Mouse (Mus musculus): ENCODE results near the gene Bcam.

The Bcam gene

DNA sequence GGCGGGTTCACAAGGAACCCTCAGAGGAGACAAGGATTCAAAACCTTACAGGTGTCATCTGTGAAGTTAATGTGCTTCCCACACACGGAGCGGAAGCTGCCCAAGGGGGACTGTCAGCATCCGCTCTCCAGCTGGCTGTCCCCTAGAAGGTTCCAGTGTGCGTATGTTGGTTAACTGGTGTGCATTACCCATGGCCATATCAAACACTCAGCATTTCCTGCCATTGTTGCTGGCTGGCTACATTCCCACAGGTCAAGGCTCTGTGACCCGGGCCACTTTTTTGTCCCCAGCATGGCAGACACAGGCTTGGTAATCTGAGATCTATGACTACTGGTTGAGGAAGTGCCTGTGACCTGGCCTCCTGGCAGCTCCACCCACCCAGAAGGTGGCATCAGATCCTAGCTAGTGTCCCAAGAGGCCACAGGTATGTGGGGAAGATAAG, 48.0 kb downstream of the Bcam start:
- no peak for DNase-seq (ENCODE audit: low spot score)

DNA sequence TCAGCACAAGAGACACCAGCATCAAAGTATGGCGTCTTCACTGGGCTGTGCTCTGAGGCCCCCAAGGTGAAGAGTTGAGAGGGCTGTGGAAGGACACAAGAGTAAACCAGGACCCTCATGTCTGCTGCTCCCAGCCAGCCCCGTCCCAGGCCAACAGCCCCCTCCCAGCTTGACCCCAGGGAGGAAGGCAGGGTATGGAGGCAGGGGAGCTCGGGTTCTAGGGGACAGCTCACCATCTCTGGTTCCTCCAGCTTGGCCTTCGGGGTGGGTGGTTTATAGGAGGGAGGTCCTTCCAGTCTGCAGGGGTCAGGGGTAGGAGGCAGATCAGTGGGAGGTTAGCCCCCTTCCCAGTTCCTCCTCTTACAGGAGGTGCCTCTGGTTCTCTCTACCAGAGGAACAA, 51.6 kb downstream of the Bcam start:
- DNase-seq (ENCODE audit: low spot score): no peak

DNA sequence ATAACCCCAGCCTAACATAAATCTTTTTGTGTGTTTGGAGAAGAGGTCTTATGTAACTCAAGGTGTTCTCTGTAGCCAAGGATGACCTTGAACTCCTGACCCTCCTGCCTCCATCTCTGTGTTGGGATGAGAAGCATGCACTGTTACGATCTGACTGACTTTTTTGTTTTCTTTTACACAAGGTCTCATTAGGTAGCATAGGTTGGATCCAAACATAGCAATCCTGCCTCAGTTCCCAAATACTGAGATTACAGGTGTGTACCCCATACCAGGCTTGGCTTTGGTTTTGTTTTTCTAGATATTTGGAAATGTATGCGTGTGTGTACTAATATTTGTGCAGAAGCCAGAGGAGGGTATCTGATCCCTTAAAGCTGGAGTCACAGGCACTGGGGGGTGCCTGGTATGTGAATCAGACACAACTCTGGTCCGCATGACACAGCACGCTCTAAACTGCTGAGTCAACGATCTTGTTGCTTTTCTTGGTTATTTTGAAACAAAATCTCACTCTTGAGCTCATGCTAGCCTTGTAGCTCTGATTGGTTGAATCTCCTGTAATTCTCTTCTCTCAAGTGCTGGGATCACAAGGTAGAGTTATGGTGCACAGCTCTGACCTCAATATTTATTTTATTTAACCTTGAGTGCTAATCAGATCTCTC, 52.4 kb downstream of the Bcam start:
- no peak for DNase-seq (ENCODE audit: low spot score)

DNA sequence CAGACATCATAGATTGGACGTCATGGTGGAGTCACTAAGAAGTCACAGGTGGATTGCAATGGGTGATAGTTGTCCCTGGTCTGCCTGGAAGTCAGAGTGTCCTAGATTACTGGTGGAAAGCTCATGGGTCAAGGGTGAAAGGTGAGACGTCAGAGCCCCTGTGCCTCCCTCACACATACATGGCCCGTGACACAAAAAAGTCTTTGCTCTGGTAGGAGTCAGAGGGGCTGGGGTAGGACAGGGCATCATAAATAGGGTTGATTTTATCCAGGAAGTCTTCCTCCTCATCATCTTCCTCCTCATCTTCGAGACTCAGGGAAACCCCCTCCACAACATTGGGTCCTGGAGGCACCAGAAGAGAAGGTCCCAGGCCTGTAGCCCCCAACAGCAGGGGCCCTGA, 53.5 kb downstream of the Bcam start:
- DNase-seq (ENCODE audit: low spot score): no peak

DNA sequence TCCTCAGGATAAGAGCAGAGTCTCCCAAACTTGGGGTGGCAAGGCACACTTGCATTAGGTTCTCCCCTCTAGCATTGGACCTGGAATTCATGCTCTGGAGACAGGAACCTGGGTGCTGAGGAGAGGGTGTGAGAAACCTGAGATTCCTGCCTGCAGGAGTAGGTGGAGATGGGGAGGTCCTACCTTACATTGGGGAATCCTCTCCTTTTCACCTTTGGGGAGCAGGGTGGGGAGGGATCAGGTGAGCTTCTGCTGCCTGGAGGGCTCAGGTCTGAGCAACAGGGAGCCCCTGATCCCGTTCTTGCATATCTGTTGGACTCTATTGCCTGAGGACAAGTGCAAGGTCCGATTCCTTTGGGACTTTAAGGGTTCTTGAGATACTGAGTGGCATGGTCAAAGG, 54.0 kb downstream of the Bcam start:
- DNase-seq (ENCODE audit: low spot score): no peak

DNA sequence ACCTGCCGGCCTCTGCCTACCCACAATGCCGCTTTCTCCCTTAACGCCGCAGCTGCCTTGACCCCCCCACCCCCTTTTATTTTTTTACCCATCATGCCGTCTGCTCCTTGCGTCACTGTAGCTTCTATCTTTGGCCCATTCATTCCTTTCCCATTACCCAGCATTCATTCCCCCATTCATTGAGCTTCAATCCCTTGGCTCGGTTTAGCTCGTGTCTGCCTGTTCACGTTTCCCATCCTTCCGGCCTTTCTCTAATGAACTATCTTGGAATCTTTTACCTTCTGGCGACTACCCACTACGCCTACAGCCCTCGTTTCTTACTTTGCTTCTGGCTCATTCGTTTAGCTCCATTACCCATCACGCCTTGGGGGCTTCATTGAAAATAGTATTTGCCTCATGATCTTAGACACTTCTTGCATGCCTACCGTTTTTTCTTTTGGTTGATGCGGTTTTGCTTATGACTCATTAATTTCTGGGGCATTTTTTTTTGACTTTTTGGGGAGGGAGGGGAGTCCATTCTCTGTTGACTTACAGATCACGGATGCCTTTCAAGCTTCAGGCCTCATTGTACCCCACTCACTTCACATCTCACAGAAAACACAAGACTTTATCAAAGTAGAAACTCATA, 54.6 kb downstream of the Bcam start:
- DNase-seq (ENCODE audit: low spot score): no peak

DNA sequence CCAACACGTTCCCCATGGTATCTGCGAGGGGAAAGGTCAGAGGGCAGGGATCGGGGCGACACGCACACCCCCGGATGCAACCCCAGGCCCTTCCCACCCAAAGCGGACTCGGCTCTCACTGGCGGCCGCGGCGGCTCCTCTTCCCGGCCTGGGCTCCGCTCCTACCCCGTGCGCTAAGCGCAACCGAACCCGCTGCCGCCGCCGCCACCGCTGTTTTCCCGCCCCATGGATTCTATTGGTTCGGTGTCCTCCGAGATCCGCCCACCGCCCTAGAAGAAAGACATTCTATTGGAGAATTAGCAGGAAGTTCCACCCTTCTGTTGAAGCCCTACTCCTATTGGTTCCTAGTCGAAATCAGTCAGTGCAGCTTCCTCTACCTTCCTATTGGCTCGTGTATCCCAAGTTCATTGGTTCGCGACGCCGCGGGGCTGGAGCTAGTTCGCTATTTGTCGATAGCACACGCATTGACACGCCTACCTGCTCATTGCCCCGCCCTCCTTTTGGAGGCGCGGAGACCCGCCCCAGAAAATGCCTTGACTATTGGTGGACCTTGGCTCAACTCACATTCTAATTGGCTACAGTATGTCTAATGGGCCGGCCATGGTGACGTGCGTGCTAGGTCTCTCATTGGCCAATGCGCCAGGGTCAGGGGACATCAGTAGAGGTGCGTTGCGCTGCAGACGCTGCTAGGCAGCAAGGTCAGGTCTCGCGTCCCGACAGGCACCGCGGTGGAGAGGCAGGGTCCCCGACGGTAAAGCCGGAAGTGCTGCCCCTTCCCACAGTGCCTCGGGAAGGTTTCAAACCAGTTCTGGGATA, 55.4 kb downstream of the Bcam start, which contains the start of gene Tomm40:
Gene Tomm40, minus strand, starts transcription at position 200 of the 816 bp plus-strand sequence.
- peak; percentile 100 for DNase-seq (ENCODE audit: low spot score)

DNA sequence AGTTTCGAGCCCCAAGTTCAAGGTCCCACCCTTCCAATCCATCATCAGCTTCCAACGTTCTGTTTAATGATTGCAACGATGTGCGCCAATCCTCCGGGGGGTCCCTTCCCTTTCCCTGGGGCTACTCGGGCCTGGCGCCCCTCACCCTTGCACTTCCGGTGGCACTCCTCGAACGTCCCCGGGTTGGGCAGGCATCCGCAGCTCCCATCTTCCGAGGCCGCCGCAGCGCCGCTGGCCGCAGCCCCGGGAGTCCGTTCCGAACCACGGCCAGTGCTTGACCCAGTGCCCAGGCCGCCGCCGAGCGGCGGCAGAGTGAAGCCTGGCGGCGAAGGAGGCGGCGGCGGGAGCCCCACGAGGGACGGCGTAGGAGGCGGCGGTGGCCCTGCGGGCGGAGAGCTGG, 56.0 kb downstream of the Bcam start:
- DNase-seq (ENCODE audit: low spot score): no peak

DNA sequence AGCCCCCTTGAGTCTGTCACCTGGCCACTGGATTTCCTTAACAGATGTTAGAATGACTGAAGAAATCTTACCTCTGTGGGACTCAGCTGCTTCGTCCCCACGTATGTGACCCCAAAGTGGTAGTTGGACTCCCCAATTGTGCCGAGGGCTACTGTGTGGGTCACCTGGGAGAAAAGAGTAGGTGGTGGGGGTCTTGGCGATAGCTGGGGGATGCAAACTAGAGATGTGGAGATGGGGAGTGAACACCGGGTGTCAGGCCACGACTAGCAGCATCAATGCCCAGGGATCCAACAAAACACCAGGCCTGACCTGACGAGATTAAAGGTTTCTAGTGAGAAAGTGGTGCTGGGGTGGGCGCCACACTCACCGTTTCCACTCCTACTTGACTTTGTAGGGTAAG, 57.2 kb downstream of the Bcam start:
- DNase-seq (ENCODE audit: low spot score): no peak

DNA sequence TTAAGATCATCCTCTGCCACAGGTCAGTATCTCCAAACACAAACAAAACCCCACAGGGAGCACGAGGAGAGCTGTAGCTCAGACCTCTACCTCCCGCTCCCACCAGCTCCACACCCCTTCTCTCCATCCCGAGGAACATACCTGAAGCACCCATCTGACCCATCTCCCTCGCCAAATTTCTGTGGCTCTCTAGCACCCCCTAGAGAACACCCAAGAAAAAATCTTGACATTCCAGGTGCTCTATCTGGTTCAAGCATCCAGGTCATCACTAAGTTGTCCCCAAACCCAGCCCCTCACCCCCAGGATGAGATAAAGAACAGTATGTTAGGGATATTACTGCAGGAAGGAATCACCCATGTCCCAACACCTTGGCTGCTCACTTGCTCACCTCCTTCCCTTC, 57.6 kb downstream of the Bcam start:
- DNase-seq (ENCODE audit: low spot score): no peak

DNA sequence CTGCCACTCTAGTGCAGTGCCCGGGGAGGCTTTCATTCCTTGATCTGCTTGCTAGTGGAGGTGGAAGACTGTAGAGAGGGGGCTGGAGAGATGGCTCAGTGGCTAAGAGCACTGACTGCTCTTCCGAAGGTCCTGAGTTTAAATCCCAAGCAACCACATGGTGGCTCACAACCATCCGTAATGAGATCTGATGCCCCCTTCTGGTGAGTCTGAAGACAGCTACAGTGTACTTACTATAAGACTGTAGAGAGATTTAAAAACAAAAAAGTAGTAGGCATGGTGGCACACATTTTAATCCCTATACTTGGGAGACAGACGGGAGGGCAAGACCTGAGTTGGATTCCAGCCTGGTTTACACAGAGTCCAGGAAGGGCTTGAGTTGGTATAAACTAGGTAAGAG, 58.4 kb downstream of the Bcam start:
- no peak for DNase-seq (ENCODE audit: low spot score)

DNA sequence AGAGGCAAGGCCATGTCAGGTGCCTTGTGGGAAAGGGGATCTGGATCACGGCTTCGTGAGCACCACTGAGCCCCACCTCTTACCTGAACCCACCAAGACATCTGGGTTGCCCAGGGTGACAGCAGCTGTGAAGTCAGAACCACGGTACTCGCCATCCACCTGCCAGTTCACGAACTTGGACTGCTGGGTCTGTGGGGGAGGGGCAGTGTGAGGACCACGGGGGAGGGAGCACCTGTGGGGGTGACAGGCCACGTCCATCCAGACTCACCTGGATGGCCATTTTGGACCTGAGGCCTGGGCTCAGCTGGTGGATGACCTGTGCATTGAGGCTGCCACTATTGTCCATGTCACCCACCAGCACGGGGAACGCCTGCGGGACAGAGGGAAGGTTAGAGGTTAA, 60.2 kb downstream of the Bcam start:
- DNase-seq (ENCODE audit: low spot score): no peak
